Mouse (Mus musculus): ENCODE results near the gene Vmn2r90.
"Not testable (repeated sequence)": the region's sequence is repeated elsewhere in the genome, so short reads cannot be mapped to it uniquely, and the experiment has no call there.

The Vmn2r90 gene

DNA sequence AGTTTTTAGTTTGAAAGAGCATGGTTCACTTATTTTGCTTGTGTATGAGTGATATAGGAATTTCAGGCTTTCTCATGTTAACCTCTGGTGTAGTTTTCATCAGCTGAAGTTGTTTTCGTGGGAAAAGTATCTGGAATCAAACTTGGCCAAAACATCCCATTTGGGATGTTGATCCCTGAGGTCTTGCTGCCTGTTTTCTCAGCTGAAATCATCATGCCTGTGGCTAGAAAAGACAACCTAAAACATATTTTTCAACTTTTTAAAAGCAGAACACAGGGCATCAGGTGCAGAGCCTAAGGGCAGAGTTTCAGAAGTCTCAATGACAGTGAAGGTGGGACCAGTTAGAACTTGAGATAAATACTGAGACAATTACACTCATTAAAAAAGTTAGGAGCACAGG is at the start of gene Vmn2r90:
TSS of gene Vmn2r90 (plus strand) at position 301 of the 400 bp plus-strand sequence.
- DNase-seq (ENCODE audit: low spot score): no peak

- no peak for DNase-seq (ENCODE audit: low spot score)
These were observed 48.3 kb upstream of the Vmn2r90 start for GRCm38 (mm10) chr17:17654997-17655828.

GRCm38 (mm10) chr17:17655829-17656176 is 47.7 kb upstream of the Vmn2r90 start:
- DNase-seq (ENCODE audit: low spot score): no peak

DNA sequence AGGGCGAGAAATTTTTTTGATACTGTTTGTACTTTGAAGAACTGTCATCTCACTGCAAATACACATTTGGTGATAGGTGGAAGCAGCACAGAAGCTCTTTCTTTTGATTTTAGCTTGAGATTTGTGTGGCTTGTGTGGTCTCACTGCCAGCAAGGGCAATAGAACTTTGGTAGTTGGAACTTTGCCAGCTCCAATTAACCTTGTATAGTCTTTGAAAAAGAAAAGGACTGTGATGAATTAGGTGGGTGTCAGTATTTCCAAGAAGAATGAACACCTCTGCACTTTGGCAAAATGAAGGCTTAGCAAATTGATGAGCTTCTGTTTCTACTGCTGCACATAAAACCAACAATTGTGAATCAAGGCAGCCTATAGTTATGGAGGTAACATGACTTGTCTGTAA is 24.8 kb upstream of the Vmn2r90 start:
- DNase-seq (ENCODE audit: low spot score): no peak

DNA sequence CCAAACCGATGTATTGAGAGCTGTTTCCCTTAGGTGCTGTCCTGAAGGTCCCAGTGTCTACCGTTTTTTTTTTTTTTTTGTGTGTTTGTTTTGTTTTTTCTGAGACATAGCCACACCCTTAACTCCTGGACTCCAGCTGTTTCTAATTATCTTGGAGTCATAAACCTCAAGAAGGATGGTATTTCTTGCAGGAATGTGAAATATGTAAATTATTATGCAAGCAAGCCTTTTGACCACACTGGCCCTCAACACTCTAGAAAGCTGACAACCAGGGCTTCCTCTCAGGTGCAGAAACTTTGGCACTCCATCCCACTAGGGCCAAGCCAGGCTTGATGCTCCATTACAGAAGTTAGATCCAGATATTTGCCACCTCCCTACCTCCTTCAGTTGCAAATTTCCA is 12.9 kb upstream of the Vmn2r90 start:
- DNase-seq (ENCODE audit: low spot score): no peak

DNA sequence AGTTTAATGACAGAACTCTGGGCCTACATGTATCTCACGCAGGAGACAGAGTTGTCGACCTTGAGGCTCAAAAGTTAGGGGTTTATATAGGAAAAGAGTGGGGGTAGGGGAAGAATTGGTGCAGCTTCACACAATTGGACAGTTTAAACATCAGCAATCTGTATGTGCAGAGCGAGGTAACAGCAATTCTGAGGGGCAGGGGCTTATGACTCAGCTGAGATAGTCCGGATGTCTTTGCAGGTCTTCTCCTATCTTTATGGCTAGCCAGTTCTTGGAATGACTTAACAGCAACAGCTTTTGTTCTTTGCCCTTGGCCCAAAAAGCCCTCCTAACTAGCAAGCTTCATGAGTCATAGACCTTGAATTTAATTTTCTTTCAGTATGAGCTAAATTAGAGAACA is 28.8 kb downstream of the Vmn2r90 start:
- DNase-seq (ENCODE audit: low spot score): not testable (repeated sequence)

DNA sequence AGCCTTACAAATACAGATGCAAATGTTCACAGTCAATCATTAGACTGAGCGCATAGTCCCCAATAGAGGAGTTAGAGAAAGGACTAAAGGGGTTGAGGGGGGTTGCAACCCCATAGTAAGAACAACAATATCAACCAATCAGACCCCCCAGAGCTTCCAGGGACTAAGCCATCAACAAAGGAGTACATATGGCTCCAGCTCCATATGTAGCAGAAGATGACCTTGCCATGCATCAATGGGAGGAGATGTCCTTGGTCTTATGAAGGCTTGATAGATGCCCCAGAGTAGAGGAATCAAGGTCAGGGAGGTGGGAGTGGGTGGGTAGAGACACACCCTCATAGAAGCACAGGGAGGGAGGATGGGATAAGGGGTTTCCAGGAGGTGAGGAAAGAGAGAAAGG is 35.1 kb downstream of the Vmn2r90 start:
- no peak for DNase-seq (ENCODE audit: low spot score)

DNA sequence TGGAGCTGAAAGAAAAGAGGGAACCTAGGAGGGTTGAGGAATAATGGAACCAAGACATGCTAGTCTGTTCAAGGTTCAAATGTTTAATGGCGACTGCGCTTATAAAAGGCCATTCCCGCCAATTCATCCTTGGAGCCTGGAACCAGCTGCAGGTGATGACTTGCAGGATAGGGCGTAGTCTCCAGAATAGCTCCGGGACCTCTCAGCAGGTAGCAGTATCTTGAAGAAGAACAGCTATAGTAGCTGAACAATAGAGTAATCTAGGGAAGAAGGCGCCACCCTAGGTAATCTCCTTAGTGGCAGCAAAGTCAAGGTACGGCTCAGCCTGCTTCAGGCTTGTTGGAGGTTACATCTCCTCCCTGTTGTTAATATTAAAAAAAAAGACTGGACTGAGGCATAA is 35.8 kb downstream of the Vmn2r90 start:
- DNase-seq (ENCODE audit: low spot score): not testable (repeated sequence)

GRCm38 (mm10) chr17:17739936-17740335 is 36.4 kb downstream of the Vmn2r90 start:
- not testable (repeated sequence) for DNase-seq (ENCODE audit: low spot score)

DNA sequence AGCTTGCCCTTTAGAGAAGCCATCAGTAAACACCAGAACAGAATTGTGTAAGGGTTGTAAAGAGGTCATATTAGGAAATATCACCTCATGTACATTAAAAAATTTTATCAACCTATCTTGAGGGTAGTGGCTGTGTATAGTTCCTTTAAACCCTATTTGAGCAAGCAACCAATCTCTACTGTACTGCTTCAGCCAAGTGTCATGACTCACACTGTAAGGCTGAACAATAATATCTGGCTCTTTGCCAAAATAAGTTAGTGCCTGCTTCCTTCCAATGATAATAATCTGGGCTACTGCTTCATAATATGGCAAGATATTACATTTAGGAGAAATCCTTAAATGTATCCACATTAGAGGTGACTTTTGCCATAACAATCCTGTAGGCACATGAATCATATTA is 38.0 kb downstream of the Vmn2r90 start:
- not testable (repeated sequence) for DNase-seq (ENCODE audit: low spot score)

GRCm38 (mm10) chr17:17749371-17749770 is 45.8 kb downstream of the Vmn2r90 start:
- peak; percentile 4 for DNase-seq (ENCODE audit: low spot score)

DNA sequence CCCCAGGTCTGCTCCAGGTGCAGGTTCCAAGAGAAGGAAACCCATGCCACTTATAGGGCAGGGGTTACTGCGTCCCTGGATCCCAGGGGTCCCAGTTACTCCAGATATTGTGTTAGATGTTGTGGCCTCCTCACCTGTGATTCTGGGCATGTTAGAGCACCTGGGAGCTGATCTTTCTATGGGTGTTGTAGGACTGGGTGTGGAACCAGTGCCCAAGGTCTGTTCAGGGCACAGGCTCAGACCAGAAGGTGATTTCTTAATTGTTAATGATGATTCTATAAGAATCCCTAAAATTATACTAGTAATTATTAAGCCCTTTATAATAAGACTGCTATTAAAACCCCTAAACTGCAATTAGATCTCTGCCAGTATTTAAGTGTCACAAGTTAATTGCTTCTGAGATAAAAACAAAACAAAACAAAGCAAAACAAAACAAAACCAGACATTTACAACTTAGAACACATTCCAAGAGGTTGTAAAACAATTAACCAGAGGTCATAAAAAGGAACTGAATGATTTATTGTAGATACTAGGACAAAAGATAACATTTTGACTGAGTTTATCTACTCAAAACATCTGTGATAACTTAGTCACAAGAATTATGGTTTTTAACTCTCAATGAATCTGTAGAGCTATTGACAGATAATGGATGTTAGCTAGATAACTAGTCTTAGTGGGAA is 59.2 kb downstream of the Vmn2r90 start:
- DNase-seq (ENCODE audit: low spot score): no peak

DNA sequence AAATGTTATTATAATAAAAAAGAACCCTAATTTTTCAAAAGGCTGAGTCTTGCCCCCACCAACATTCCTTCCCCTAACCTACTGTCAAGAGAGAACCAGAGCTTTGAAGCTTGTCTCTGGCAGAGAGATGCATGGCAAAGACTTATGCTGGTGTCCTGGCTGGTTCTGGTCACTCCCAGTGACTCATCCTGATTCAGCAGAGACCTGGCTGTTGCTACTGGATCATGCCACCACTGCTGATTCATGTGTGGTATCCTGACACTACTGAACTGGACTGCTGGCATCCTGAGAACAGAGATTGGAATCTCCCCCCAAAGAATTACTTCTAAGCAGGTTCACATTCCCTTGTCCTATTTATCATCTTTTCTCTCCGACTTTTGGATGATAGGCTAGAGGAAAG is 60.7 kb downstream of the Vmn2r90 start:
- no peak for DNase-seq (ENCODE audit: low spot score)

DNA sequence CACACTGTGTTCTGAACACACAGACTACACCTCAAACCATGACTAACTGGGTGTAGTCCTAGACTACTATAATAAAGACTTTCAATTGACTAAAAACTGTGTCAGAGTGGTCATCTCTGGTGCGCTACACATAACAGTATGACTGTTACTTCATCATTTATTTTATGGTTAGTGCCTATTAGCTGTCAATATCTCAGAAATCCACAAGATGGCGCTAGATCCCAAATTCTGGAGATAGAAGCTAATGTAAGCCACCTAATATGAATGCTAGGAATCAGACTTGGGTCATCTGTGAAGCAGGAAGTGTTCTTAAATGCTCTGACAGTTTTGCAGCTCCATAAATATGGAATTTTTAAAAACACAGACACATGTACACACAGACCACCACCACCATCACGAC is 62.9 kb downstream of the Vmn2r90 start:
- peak; percentile 18 for DNase-seq (ENCODE audit: low spot score)
